Mouse (Mus musculus) liver, embryonic 16.5 days (tissue): ENCODE results near the gene Gm10134. TPM values are rescaled to one million over a fixed set of nuclear protein-coding genes. Genes with fewer than 3 reads are reported as not detected.

Experiments used
- ATAC-seq: fragments of 200-750 bp; cut with Nextera tagmentation; 2 replicates; pipeline ENCODE4 v1.8.0; 2017; ENCODE audit warnings: low read depth, mild to moderate bottlenecking, moderate number of reproducible peaks, moderate library complexity
- H3K27ac ChIP-seq: fragments of 300-500 bp; sonication (generic); 2 replicates; pipeline ENCODE4 v1.5.1; 2014; ENCODE audit warnings: mild to moderate bottlenecking, low read length
- H3K27me3 ChIP-seq: fragments of 300-500 bp; sonication (generic); 2 replicates; pipeline ENCODE4 v1.6.1; 2014; ENCODE audit warnings: low read depth, low read length, mixed read lengths; ENCODE audit not compliant: control insufficient read depth, insufficient read depth
- H3K36me3 ChIP-seq: fragments of 300-500 bp; sonication (generic); 2 replicates; pipeline ENCODE4 v1.6.1; 2014; ENCODE audit warnings: mild to moderate bottlenecking; ENCODE audit not compliant: control insufficient read depth, insufficient read depth
- H3K4me1 ChIP-seq: fragments of 300-500 bp; sonication (generic); 2 replicates; pipeline ENCODE4 v1.6.1; 2014; ENCODE audit warnings: low read depth, low read length, mixed read lengths; ENCODE audit not compliant: control insufficient read depth
- H3K4me2 ChIP-seq: fragments of 300-500 bp; sonication (generic); 2 replicates; pipeline ENCODE4 v1.6.1; 2014; ENCODE audit warnings: low read depth, low read length, mixed read lengths
- H3K4me3 ChIP-seq: fragments of 300-500 bp; sonication (generic); 2 replicates; pipeline ENCODE4 v1.5.1; 2014; ENCODE audit warnings: low read depth, mild to moderate bottlenecking, low read length
- H3K9ac ChIP-seq: fragments of 300-500 bp; sonication (generic); 2 replicates; pipeline ENCODE4 v1.6.1; 2014; ENCODE audit warnings: low read depth, low read length
- H3K9me3 ChIP-seq: fragments of 300-500 bp; sonication (generic); replicated peaks from 2 replicates; pipeline ENCODE4 v1.6.1; 2016; ENCODE audit warnings: low read length; ENCODE audit not compliant: control insufficient read depth
- WGBS: fragments of 180-500 bp; shearing (Covaris S2); extraction: QIAGEN DNeasy Blood & Tissue Kit; methylation state at CpG from one replicate; pipeline ENCODE4 v1.1.7; 2014; ENCODE audit not compliant: insufficient replicate concordance; 5-methylcytosine and 5-hydroxymethylcytosine counted together
- polyA plus RNA-seq: library from polyadenylated mRNA; unstranded; fragments of >200 nt; fragmentation: Nextera tagmentation; extraction: Ambion mirVana; gene quantifications from 2 replicates; pipeline ENCODE4 v1.2.1, GENCODE M21; 2015

Gm10134 gene
- polyA plus RNA-seq, 1 experiment from 2014 or later: 1.1 TPM

DNA sequence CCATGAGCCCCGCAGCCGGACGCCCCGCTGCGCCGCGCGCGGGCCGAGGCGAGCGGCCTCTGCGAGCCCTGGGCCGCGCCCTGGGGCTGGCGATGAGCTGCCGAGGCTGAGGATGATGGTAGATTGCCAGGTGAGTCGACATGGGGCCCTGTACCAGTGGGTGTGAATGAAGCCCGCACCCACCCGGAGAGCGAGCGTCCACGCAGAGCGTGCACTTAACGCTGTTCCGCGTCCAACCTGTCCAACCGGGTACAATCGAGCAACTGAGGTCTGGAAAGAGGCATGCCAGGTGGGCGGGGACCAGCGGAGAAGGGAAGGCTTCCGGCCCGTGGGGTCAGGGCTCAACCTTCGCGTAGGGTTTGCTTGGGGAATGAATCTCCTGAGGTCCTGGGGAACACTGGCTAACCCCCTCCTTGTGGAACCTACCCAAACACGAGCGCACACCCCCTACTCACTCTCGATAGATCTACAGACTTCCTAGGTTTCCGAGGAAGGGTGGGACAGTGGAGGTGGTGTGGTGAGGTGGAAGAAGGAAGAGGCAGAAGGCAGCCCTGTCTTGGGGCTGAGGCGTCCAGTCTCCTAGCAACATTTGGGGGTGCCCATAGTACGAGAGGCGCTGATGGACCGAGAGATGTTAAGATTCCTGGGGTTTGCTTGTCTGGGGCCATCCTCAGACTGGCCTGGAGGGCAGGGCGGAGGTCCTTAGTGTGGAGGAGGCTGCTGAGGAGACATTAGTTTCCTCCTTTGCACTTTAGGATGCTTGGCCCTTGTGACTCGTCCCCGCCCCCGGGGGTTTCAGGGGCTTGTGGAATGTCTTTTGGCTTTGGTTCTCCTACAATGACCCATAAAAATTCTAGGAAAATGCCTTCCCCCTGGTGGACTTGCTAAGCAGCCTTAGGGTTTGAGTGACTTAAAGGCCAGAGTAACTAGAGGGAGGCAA lies 7.8 kb downstream of the Gm10134 start:
- Histone ChIP-seq H3K36me3 (no peaks in the 10 kb centered on the region), H3K4me3 (peak overlapping the region; percentile 52), H3K4me2 (peak overlapping the region; percentile 78), H3K27ac (no peak overlapping the region), H3K9me3 (no peaks in the 10 kb centered on the region), H3K27me3 (peaks cover 25% of the 10 kb centered on the region), H3K4me1 (peaks cover 5% of the 10 kb centered on the region; the same call in 1 of the 2 replicates), H3K9ac (peak overlapping the region; percentile 30; the same call in 1 of the 2 replicates)
- 5% methylated on average over 47 of the region's 47 CpGs for WGBS
- no peak for ATAC-seq

GRCm38 (mm10) chr2:28514489-28514888 lies 8.6 kb downstream of the Gm10134 start:
- Histone ChIP-seq H3K9ac (no peak overlapping the region), H3K36me3 (no peaks in the 10 kb centered on the region), H3K27ac (no peak overlapping the region), H3K4me3 (no peak overlapping the region), H3K27me3 (peaks cover 25% of the 10 kb centered on the region), H3K4me1 (peaks cover 5% of the 10 kb centered on the region; the same call in 1 of the 2 replicates), H3K4me2 (no peak overlapping the region), H3K9me3 (no peaks in the 10 kb centered on the region)
- 15% methylated on average over 5 of the region's 5 CpGs for WGBS
- no peak for ATAC-seq

DNA sequence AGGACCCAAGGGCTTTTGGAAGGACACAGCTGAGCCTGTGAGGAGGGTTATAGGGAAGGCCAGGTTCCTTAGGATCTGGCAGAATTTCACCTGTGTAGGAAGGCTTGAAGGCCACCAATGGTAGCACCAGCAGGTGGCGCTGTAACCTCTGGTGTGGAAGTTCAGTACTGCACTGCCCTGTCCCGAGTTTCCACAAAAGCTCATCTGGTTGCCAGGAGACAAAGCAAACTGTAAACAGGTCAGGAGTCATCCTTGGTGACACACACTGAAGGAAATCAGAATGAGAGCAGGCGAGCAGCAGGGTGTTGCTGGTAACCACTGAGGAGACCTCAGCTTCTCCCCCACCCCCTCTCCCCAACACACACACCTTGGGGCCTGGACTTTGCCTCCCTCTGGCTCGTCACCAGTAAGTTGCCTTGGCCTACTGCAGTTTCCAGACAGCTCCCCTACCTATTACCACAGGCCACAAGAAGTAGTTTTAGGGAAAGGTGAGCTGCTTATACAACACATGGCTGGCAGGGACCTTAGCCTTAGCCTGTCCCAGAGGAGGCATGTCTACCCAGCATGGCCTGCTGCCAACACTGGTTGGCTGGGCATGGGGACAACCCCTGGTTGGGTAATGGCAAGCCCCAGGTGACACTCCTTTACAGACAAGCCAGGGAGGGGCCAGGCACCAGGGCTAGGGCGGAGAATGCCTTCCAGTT lies 11.5 kb downstream of the Gm10134 start:
- peaks cover 19% of the 10 kb centered on the region for H3K27me3 ChIP-seq
- 32% methylated on average over 5 of the region's 5 CpGs for WGBS
- H3K36me3 ChIP-seq: no peaks in the 10 kb centered on the region
- H3K4me2 ChIP-seq: no peak overlapping the region
- H3K4me3 ChIP-seq: no peak overlapping the region
- peaks cover 5% of the 10 kb centered on the region; the same call in 1 of the 2 replicates for H3K4me1 ChIP-seq
- H3K27ac ChIP-seq: no peak overlapping the region
- peak; percentile 60; the same call in 1 of the 2 replicates for ATAC-seq
- H3K9me3 ChIP-seq: no peaks in the 10 kb centered on the region
- no peak overlapping the region for H3K9ac ChIP-seq

DNA sequence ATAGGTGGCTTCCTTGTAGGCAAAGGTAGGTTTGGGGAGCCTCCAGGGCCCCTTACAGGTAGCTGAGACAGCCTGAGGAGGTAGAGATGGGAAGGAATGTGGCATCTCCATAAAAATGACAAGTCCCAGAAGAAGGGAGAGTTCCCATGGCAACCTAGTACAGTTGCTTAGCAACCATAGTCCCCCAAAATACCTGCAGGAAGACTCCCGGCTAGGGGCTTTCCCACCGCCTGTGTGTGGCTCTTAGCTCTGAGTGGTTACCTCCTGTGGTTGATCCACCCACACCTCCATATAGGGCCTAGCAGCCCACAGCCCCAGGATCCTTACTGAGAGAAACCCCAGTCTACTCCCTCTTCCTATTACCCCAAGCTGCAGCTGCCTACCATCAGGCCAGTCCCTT lies 12.3 kb downstream of the Gm10134 start:
- Histone ChIP-seq H3K4me1 (peaks cover 4% of the 10 kb centered on the region; the same call in 1 of the 2 replicates), H3K9me3 (no peaks in the 10 kb centered on the region), H3K36me3 (no peaks in the 10 kb centered on the region), H3K27me3 (peaks cover 10% of the 10 kb centered on the region), H3K27ac (no peak overlapping the region), H3K9ac (no peak overlapping the region), H3K4me3 (no peak overlapping the region), H3K4me2 (no peak overlapping the region)
- WGBS: 71% methylated on average over 2 of the region's 2 CpGs
- ATAC-seq: no peak

GRCm38 (mm10) chr2:28520581-28520980 lies 14.7 kb downstream of the Gm10134 start:
- H3K9ac ChIP-seq: no peak overlapping the region
- H3K36me3 ChIP-seq: no peaks in the 10 kb centered on the region
- no peak for ATAC-seq

DNA sequence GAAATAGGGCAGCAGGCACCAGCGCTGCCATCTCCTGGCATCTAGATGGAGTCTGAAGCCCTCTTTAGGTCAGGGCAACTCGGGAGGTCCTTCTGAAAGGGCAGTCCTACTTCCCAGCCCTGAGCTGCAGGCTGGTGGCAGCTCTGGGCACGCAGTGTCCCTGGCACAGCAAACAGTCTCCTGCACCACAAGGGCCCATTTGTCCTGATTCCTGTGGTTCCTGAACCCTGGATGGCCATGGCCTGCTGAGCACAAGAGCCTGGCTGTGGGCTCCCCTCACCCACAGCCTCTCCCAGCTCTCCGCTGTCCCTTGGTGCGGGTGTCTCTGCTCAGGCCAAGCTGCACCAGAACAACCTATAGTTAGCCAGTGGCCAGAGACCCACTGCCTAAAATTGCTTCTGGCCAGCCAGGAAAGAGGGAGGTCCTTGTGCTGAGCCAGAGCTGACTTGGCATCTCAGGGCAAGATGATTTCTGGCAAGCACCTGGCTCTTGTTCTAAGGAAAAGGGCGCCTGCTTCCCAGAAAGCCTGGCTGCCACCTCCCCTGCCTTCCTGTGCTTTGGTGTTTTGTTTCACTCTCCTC lies 15.8 kb downstream of the Gm10134 start:
- Histone ChIP-seq H3K27me3 (no peaks in the 10 kb centered on the region), H3K4me2 (no peak overlapping the region), H3K9me3 (no peaks in the 10 kb centered on the region), H3K27ac (no peak overlapping the region), H3K9ac (no peak overlapping the region), H3K4me1 (peaks cover 3% of the 10 kb centered on the region), H3K4me3 (no peak overlapping the region), H3K36me3 (no peaks in the 10 kb centered on the region)
- WGBS: 62% methylated on average over 6 of the region's 6 CpGs
- ATAC-seq: no peak

More at GRCm38 (mm10) chr2:28520581-28520980, 14.7 kb downstream of the Gm10134 start:
- H3K4me2 ChIP-seq: no peak overlapping the region
- H3K4me1 ChIP-seq: no peaks in the 10 kb centered on the region; the same call in 1 of the 2 replicates
- H3K27ac ChIP-seq: no peak overlapping the region
- H3K9me3 ChIP-seq: no peaks in the 10 kb centered on the region
- no peak overlapping the region for H3K4me3 ChIP-seq
- H3K27me3 ChIP-seq: no peaks in the 10 kb centered on the region
- 49% methylated on average over 5 of the region's 5 CpGs for WGBS

DNA sequence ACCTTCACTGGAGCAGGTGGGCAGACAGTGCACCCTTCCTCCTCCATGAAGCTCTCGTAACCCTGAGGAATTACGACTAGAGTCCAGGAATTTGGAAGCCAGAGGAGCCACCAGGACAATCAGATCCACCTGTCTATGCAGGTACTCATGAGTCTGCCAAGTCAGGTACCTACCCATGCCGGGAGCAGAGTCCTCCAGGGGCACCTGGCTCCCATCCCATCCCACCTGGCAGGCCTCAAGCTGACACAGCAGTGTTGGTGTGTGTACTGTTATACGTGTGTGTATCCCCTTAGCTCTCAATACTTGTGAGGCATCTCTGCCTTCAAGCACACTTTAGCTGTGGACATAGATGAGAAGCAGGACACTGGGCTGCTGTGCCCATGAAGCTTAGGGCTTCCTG lies 16.3 kb downstream of the Gm10134 start:
- H3K9ac ChIP-seq: no peak overlapping the region
- 56% methylated on average over 4 of the region's 4 CpGs for WGBS
- no peaks in the 10 kb centered on the region for H3K9me3 ChIP-seq
- no peak overlapping the region for H3K4me3 ChIP-seq
- H3K4me1 ChIP-seq: peaks cover 3% of the 10 kb centered on the region
- no peaks in the 10 kb centered on the region for H3K27me3 ChIP-seq
- no peaks in the 10 kb centered on the region for H3K36me3 ChIP-seq
- H3K4me2 ChIP-seq: no peak overlapping the region
- ATAC-seq: no peak
- H3K27ac ChIP-seq: no peak overlapping the region

GRCm38 (mm10) chr2:28523643-28524117 lies 17.8 kb downstream of the Gm10134 start:
- 31% methylated on average over 5 of the region's 5 CpGs for WGBS
- peak; percentile 30; the same call in 1 of the 2 replicates for ATAC-seq
- H3K27me3 ChIP-seq: no peaks in the 10 kb centered on the region
- H3K9me3 ChIP-seq: no peaks in the 10 kb centered on the region
- no peak overlapping the region for H3K4me2 ChIP-seq
- H3K9ac ChIP-seq: no peak overlapping the region
- no peak overlapping the region for H3K27ac ChIP-seq
- no peaks in the 10 kb centered on the region for H3K36me3 ChIP-seq
- no peak overlapping the region for H3K4me3 ChIP-seq
- H3K4me1 ChIP-seq: peaks cover 3% of the 10 kb centered on the region
